Mouse (Mus musculus): ENCODE data around the gene Ccr1l1.
A peak's percentile ranks its signal among the peaks of the same experiment; 100 is the strongest.
"Not testable (repeated sequence)": the region's sequence is repeated elsewhere in the genome, so short reads cannot be mapped to it uniquely, and the experiment has no call there.

The Ccr1l1 gene

GRCm38 (mm10) chr9:123978308-123978707 lies at the start of gene Ccr1l1:
Gene Ccr1l1 (minus strand): TSS chr9:123978408.
- no peak for DNase-seq (ENCODE audit: low spot score in 2 of 2)

- DNase-seq (ENCODE audit: low spot score in 2 of 2), result no peak
Observed at GRCm38 (mm10) chr9:124021672-124022071, 43.5 kb upstream of the Ccr1l1 start, which contains the start of gene Ccr3. Gene Ccr3 (plus strand): TSS chr9:124021972.

- DNase-seq (ENCODE audit: low spot score in 2 of 2), result no peak
Observed at GRCm38 (mm10) chr9:124019887-124020286, 41.7 kb upstream of the Ccr1l1 start.

GRCm38 (mm10) chr9:124016048-124016447 lies 37.8 kb upstream of the Ccr1l1 start:
- no peak for DNase-seq (ENCODE audit: low spot score in 2 of 2)

- no peak for DNase-seq (ENCODE audit: low spot score in 2 of 2)
Observed at GRCm38 (mm10) chr9:124014985-124015652, 36.9 kb upstream of the Ccr1l1 start.

- DNase-seq (ENCODE audit: low spot score in 2 of 2), result no peak
Observed at GRCm38 (mm10) chr9:124013270-124013669, 35.1 kb upstream of the Ccr1l1 start.

GRCm38 (mm10) chr9:124012691-124013090 lies 34.5 kb upstream of the Ccr1l1 start:
- DNase-seq (ENCODE audit: low spot score in 2 of 2), result no peak

GRCm38 (mm10) chr9:123999784-124000183 lies 21.6 kb upstream of the Ccr1l1 start:
- no peak for DNase-seq (ENCODE audit: low spot score in 2 of 2)

- no peak for DNase-seq (ENCODE audit: low spot score in 2 of 2)
Observed at GRCm38 (mm10) chr9:123997719-123998118, 19.5 kb upstream of the Ccr1l1 start.

- peak; percentile 5 to 69 for DNase-seq (ENCODE audit: low spot score in 2 of 2)
Observed at GRCm38 (mm10) chr9:123991312-123991906, 13.2 kb upstream of the Ccr1l1 start.

GRCm38 (mm10) chr9:123989671-123990070 lies 11.5 kb upstream of the Ccr1l1 start:
- DNase-seq (ENCODE audit: low spot score in 2 of 2), result no peak

GRCm38 (mm10) chr9:123986217-123986616 lies 8.0 kb upstream of the Ccr1l1 start:
- peak in 1 of 2 experiments; percentile 14 for DNase-seq (ENCODE audit: low spot score in 2 of 2)

GRCm38 (mm10) chr9:123984943-123985342 lies 6.7 kb upstream of the Ccr1l1 start:
- DNase-seq (ENCODE audit: low spot score in 2 of 2), result no peak

GRCm38 (mm10) chr9:123982720-123983119 lies 4.5 kb upstream of the Ccr1l1 start:
- no peak for DNase-seq (ENCODE audit: low spot score in 2 of 2)

GRCm38 (mm10) chr9:123981909-123982308 lies 3.7 kb upstream of the Ccr1l1 start:
- DNase-seq (ENCODE audit: low spot score in 2 of 2), result no peak

- DNase-seq (ENCODE audit: low spot score in 2 of 2), result not testable (repeated sequence)
Observed at GRCm38 (mm10) chr9:123980858-123981475, 2.8 kb upstream of the Ccr1l1 start.

- no peak for DNase-seq (ENCODE audit: low spot score in 2 of 2)
Observed at GRCm38 (mm10) chr9:123976876-123977663, 1.1 kb downstream of the Ccr1l1 start.

GRCm38 (mm10) chr9:123975630-123976029 lies 2.6 kb downstream of the Ccr1l1 start:
- no peak for DNase-seq (ENCODE audit: low spot score in 2 of 2)

- no peak for DNase-seq (ENCODE audit: low spot score in 2 of 2)
Observed at GRCm38 (mm10) chr9:123968290-123968912, 9.8 kb downstream of the Ccr1l1 start, which contains the start of gene Ccr1. Gene Ccr1 (minus strand): TSS chr9:123968692.

- DNase-seq (ENCODE audit: low spot score in 2 of 2), result not testable (repeated sequence)
Observed at GRCm38 (mm10) chr9:123966858-123967495, 11.2 kb downstream of the Ccr1l1 start.

- no peak for DNase-seq (ENCODE audit: low spot score in 2 of 2)
Observed at GRCm38 (mm10) chr9:123964776-123965175, 13.4 kb downstream of the Ccr1l1 start.

Data from frontal cortex, postnatal 36 days (tissue).